Mouse (Mus musculus) adrenal gland, adult (tissue): ENCODE data around the gene Foxp1.

Experiments
- DNase-seq, 2 experiments: peaks; one replicate each; pipeline ENCODE4 v3.0.0; 2022 to 2023; ENCODE audit warnings: low spot score in 1 of 2; ENCODE audit not compliant: inconsistent age in 2 of 2

The Foxp1 gene

GRCm38 (mm10) chr6:99265173-99265572, 257.3 kb downstream of the Foxp1 start:
- DNase-seq = no peak

- DNase-seq = no peak
These were observed 258.1 kb downstream of the Foxp1 start for GRCm38 (mm10) chr6:99264192-99265093.

GRCm38 (mm10) chr6:99263886-99264185, 258.7 kb downstream of the Foxp1 start:
- no peak for DNase-seq

DNA sequence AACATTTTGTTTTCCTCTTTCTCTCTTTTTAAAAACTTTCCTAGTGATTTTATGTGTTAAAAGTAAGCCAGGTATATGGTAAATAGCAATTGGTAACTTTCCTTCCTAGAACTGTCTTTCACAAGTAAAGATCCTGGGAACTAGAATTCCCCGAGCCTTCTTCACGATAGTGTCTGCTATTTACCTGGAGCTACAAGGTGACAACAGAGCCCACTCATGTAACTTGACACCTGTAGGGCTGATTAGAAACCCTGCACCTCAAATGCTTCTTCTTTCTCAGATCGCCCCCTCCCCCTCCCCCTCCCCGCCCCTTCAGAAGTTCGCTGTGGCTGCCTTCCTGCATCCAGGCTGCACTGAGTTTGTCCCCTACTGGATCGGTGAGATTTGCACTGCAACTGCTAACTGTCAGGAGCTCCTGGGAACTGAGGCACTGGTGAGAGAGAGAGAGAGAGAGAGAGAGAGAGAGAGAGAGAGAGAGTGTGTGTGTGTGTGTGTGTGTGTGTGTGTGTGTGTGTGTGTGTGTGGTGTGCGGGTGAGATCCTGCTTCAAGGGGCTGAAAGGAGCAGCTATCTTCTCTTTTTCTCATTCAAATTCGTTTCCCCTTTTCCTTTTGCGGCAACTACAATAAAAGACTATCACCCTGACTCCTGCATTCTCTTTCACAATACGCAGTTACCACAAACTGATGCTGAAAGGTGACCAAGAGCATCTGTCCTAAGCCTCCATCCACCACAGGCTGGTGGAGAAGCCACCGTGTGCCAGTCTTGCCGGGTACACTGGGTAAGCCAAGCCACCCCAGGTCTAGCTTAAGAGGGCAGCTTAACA, 259.2 kb downstream of the Foxp1 start:
- no peak for DNase-seq

GRCm38 (mm10) chr6:99261737-99262130, 260.8 kb downstream of the Foxp1 start:
- DNase-seq = no peak

DNA sequence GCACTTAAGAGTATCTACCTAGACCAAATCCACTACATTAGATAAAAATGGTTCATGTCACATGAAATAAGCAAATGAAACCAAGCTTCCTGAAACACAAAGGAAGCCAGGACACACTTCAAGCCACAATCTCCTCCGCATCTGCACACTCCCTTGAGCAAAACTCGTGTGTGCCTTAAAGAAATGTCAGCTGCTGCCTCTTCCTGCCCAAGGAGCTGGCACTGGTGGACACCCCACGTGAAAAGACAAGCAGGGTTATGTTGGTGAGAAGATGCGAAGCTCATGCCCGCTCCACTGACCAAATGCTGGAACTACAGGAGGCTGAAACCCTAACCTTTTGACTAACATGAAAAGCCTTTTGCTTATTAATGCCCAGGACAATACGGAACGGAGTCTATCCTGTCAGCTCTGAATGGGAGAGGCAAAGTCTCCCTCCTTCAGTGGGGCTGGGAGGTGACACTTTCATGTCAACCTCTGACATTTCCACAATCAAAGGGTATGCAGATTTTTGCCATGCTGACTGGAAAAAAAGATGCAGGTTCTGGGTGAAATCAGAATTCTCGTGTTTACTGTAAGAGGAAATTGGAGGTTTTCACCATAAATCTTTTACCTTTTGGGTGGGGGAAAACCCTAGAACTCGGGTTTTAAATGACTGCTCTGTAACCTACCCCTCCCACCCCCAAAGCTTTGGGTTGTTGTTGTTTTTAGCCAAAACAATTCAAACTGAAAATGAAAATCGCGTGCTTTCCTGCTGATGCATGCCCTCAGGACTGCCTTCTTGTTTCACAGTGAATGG, 261.4 kb downstream of the Foxp1 start:
- DNase-seq = no peak

DNA sequence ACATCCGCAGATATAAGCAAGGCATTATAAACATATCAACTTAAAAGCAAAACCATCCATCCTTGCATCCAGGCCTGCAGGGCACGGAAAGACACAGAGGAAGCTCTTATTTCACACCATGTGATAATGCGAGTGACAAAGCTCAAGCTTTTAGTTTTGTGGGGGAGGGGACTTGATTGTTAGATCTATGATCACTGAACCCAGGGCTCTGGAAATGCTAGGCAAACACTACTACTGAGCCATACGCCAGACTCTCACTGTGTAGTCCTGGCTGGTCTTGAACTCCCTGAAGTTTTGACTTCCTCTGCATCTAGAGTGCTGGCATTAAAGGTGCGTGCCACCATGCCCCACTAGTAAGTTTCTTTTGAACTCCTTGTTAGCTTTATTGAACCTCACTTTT, 264.2 kb downstream of the Foxp1 start:
- no peak for DNase-seq

DNA sequence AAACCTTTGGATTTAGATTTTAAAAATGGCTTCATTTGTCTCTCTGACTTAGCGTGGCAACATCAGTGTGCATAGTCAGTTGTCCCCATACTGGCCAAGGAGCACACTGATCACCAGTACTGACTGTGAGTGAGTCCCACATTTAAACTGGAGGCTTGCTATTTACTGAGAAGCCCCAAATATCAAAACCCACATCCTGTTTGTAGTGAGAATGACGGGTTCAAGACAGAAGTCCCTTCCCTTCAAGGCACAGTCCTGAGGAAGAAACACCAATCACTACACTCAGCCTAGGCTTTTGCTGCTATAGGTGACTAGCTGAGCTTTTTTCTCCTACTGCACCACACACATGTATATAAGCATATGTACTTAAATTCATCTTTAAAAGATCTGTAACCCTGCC, 264.8 kb downstream of the Foxp1 start:
- no peak for DNase-seq

DNA sequence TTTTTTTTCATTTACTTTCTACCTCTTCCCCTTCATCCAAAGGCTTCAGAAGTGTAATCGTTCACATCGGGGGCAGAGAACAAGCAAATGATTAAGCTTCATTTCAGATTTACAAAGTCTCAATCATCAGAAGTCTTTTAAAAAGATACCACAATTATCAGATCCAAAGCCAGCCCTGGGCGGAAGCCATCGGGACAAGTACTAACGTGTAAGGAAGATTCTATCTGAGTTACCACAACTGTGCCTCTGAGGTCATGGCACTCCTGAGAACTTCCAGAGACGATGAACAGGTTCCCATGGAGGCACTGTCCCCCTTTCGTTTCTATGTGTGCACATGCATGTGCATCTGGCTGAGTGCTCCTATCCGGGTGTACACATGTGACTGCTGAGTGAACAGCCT, 269.2 kb downstream of the Foxp1 start:
- DNase-seq = no peak

DNA sequence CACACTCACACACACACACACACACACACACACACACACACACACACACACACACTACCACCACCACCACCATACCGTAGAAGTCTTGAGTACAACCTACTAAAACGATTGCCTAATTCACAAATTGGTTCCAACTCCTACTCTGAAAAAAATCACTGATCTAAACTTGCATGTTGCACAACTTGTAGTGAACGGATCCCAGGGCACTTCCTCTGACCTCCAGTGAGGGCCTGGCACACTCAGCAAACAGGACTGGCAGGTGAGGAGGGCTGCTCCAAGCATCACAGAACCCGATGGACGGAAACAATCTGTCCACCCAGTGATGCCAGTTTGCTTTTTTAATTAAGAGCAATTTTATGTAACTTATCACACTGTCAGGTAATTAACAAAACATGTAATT, 269.7 kb downstream of the Foxp1 start:
- DNase-seq = no peak

DNA sequence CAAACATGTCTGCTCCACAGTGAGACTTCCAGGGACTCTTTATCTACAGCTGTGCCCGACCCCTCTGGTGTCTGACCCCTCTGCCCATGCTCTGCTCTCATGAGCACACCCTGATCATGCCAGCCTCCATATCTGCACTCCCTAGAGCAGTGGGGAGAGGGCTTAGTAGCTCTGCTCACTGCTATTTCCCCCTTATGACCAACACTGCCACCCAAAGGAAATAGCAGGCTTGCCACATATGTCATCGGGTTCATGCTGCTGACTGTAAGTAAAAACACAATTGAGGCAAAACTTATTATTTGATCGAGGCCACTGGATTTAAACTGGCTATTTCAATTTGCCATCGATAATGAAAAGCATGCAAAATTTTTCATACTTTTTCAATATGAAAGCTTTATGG, 270.6 kb downstream of the Foxp1 start:
- DNase-seq = no peak

- DNase-seq = no peak
These were observed 271.3 kb downstream of the Foxp1 start for GRCm38 (mm10) chr6:99251222-99251621.

- DNase-seq = no peak
These were observed 273.0 kb downstream of the Foxp1 start for GRCm38 (mm10) chr6:99249496-99250030.

DNA sequence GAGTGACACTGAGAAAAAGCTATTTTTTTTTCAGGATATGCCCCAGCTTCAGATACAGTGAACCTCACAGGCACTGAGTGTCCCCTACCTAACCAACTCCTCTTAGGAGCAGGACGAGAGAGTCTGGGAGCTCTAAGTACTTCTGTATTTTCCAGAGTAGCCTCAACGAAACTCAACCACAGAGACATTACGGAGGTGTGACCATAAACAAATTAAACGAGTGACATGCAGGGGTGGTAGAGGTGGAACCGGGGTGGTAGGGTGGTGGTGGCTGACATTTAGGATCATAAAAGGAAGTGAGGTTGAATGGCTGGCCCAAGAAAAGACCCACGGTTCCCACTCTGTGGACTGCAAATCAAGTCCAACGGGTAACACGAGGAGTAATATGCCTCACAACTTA, 274.1 kb downstream of the Foxp1 start:
- DNase-seq = no peak

GRCm38 (mm10) chr6:99241625-99242395, 280.7 kb downstream of the Foxp1 start:
- DNase-seq = no peak

- DNase-seq = no peak
These were observed 281.8 kb downstream of the Foxp1 start for GRCm38 (mm10) chr6:99240764-99241163.

DNA sequence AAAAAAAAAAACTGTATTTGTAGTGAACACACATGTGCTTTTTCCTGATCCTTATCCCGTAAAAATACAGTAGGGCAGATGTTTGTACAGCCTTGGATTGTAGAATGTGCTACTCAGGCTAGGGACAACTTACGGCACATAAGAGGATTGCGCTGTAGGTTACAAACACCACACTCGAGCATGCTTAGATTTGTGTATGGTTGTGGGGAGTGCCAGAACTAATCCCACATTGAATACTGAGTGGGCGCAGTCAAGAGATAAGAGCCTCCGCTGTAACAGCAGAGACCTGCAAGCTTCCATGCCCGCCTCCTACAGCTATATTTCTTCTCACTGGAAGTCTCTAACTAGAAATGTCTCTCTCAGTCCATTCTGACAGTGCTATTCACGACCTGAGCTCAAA, 286.9 kb downstream of the Foxp1 start:
- no peak for DNase-seq

DNA sequence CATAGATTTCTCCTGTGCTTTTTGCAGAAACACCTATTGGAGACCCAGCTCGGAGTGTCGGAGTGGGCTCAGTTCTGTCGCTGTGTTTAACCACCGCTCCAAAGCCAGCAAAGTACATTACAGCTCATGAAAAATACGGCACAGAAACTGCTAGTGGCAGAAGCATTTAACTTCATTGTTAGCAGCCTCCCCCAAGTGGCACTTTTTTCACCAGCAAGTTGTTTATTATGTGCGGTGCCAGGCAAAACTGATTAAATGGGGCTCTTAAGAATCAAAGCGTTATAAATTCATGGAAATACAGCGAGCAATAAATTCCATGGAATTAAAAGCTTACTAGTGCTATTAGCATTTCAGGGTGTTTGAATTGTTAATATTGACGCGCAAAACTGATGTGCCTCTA, 289.1 kb downstream of the Foxp1 start:
- no peak for DNase-seq

GRCm38 (mm10) chr6:99228336-99228870, 294.1 kb downstream of the Foxp1 start:
- no peak for DNase-seq

GRCm38 (mm10) chr6:99221147-99221546, 301.4 kb downstream of the Foxp1 start:
- DNase-seq = no peak
